Mouse (Mus musculus) kidney, adult 2 months (tissue): ENCODE results near the gene Fam53b. TPM values are rescaled to one million over a fixed set of nuclear protein-coding genes. Genes with fewer than 3 reads are reported as not detected.

Experiments used
- DNase-seq: peaks from one replicate; pipeline ENCODE4 v3.0.0; 2021
- H3K27ac ChIP-seq: fragments of 200-500 bp; 2 replicates; pipeline ENCODE4 v1.5.1; 2012; ENCODE audit warnings: low read depth, low read length, control low read depth, inconsistent platforms; ENCODE audit not compliant: insufficient read depth
- H3K27me3 ChIP-seq: fragments of 200-500 bp; replicated peaks from 2 replicates; pipeline ENCODE4 v1.6.1; 2012; ENCODE audit warnings: mild to moderate bottlenecking, moderate library complexity, low read length, inconsistent platforms; ENCODE audit not compliant: control insufficient read depth, insufficient read depth
- H3K36me3 ChIP-seq: fragments of 200-500 bp; 2 replicates; pipeline ENCODE4 v1.6.1; 2012; ENCODE audit warnings: mild to moderate bottlenecking, moderate library complexity, low read length, inconsistent platforms; ENCODE audit not compliant: control insufficient read depth, insufficient read depth
- H3K4me1 ChIP-seq: fragments of 200-500 bp; 2 replicates; pipeline ENCODE4 v1.6.1; 2011; ENCODE audit warnings: low read length; ENCODE audit not compliant: control insufficient read depth, insufficient read depth
- H3K4me3 ChIP-seq: fragments of 200-500 bp; 2 replicates; pipeline ENCODE4 v1.5.1; 2011; ENCODE audit warnings: mild to moderate bottlenecking, low read depth, low read length, control low read depth; ENCODE audit not compliant: insufficient read depth
- CTCF ChIP-seq: fragments of 200-500 bp; conservative IDR thresholded peaks from 2 replicates; pipeline ENCODE4 v1.5.1; 2011; ENCODE audit warnings: low read depth, mild to moderate bottlenecking, control low read depth, low read length, moderate library complexity, mixed read lengths; ENCODE audit not compliant: insufficient read depth, insufficient read length
- POLR2A ChIP-seq: fragments of 200-500 bp; IDR thresholded peaks from one replicate; pipeline ENCODE4 v1.6.1; 2011; ENCODE audit warnings: low read depth, low read length, control low read depth
- WGBS: fragments of 180-500 bp; shearing (Covaris S2); methylation state at CpG from one replicate; pipeline ENCODE4 v1.1.7; 2018; 5-methylcytosine and 5-hydroxymethylcytosine counted together
- polyA plus RNA-seq: library from polyadenylated mRNA; depleted of rRNA; stranded (reverse); fragments of >200 nt; gene quantifications from 2 replicates; pipeline ENCODE4 v1.2.3, GENCODE M21; 2012

Gene Fam53b
- polyA plus RNA-seq, 1 experiment, result 29.3 TPM

DNA sequence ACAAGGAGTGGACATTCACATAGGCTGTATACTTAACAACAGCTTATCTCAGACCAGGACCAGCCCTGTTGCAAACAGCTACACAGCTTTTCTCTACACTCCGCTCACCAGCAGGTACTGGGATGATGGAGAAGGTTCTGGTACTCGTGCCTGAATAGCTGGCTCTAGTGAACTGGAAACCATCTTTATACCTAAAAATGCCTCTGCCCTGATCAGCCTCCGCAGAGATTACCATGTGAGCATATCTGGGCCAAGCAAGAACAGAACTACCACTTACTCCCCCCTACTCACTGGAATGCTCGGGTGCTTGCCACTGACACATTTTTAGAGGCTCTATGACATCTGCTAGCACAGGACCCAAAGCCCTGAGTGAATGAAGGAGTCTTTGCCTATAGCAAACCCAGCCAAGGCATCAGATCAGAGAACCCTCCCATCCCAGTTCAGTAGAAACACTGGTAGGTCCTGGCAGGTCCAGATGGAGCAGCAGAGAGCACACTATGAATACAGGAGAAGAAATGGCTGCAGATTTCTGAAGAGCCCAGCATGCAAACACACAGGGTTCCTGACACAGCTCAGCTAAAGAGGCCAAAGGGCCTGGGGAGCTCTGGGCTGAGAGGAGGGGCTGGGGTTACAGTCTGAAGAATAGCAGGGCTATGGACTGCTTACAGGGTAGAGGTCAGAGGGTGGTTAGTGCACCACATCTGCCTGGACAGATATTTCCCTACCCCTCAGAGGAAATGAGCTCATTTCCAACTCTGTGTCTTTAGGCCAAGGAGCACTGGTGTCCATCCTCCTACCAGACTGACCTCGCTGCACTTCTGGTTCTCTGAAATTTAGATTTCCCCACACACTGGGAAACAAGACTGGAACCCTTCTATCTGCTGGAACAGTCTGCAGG lies 14.3 kb downstream of the Fam53b start:
- DNase-seq, result no peak
- Histone ChIP-seq H3K27me3 (no peaks in the 10 kb centered on the region), H3K27ac (peak overlapping the region; percentile 82), H3K36me3 (no peaks in the 10 kb centered on the region), H3K4me1 (peaks cover 50% of the 10 kb centered on the region), H3K4me3 (no peak overlapping the region)
- 76% methylated on average over 5 of the region's 5 CpGs for WGBS
- TF ChIP-seq CTCF (no peak), POLR2A (no peak)

- no peak overlapping the region for H3K27ac ChIP-seq
- H3K4me1 ChIP-seq, result peaks cover 21% of the 10 kb centered on the region
- H3K36me3 ChIP-seq, result no peaks in the 10 kb centered on the region
- TF ChIP-seq CTCF (no peak), POLR2A (no peak)
- H3K4me3 ChIP-seq, result no peak overlapping the region
- H3K27me3 ChIP-seq, result no peaks in the 10 kb centered on the region
- 79% methylated on average over 5 of the region's 5 CpGs for WGBS
- no peak for DNase-seq
These were observed 18.5 kb downstream of the Fam53b start for GRCm38 (mm10) chr7:132795141-132795540.

- TF ChIP-seq POLR2A (no peak), CTCF (no peak)
- H3K27ac ChIP-seq, result no peak overlapping the region
- H3K27me3 ChIP-seq, result no peaks in the 10 kb centered on the region
- no peak for DNase-seq
- H3K4me3 ChIP-seq, result no peak overlapping the region
- WGBS, result 57% methylated on average over 6 of the region's 6 CpGs
- H3K4me1 ChIP-seq, result peaks cover 9% of the 10 kb centered on the region; the same call in 1 of the 2 replicates
- H3K36me3 ChIP-seq, result no peaks in the 10 kb centered on the region
These were observed 20.2 kb downstream of the Fam53b start for GRCm38 (mm10) chr7:132793467-132793866.

DNA sequence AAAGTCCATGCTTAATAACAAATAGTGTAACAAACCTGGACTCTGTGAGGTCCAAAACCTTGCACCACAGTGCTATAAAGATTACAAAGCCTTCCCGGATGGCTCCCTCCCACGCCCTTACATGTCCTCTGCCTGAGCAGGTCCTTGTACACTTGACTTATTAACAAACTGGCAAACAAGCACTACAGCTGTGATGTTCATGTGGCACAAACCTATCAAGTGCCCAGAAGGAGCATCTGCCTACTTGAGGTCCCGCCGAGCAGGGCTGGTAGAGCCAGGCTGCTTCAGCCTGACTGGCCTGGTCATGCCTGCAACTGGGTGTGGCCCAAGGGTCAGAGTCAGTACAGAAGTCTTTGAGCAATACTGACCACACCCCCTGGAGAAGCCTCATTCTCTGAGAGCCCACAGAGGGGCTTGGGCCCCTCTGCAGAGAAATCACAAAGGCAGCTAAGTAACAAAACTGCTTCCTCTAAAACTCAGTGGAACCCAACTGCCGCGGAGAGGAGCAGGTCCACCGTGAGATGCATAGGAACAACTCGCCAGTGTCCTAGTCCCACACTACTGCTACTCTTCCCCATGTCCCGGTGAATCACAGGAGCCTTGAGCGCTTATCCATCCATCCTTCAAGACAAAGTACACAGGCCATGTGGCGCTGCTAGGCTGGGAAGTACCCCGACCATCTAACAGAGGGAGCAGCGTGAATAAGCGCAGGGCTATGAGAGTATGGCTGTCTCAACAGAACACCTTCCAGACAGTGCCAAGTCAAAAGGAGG lies 23.1 kb downstream of the Fam53b start:
- TF ChIP-seq POLR2A (no peak), CTCF (no peak)
- H3K36me3 ChIP-seq, result no peaks in the 10 kb centered on the region
- WGBS, result 86% methylated on average over 14 of the region's 14 CpGs
- no peaks in the 10 kb centered on the region for H3K27me3 ChIP-seq
- DNase-seq, result no peak
- H3K27ac ChIP-seq, result no peak overlapping the region
- peaks cover 30% of the 10 kb centered on the region for H3K4me1 ChIP-seq
- H3K4me3 ChIP-seq, result no peak overlapping the region

- H3K36me3 ChIP-seq, result no peaks in the 10 kb centered on the region
- DNase-seq, result no peak
- 87% methylated on average over 13 of the region's 13 CpGs for WGBS
- no peak overlapping the region for H3K4me3 ChIP-seq
- H3K4me1 ChIP-seq, result peaks cover 33% of the 10 kb centered on the region
- no peak overlapping the region for H3K27ac ChIP-seq
- TF ChIP-seq POLR2A, result no peak
- no peak for TF ChIP-seq CTCF
- H3K27me3 ChIP-seq, result no peaks in the 10 kb centered on the region
These were observed 24.9 kb downstream of the Fam53b start for GRCm38 (mm10) chr7:132788826-132789225.

- Histone ChIP-seq H3K27me3 (no peaks in the 10 kb centered on the region), H3K4me1 (peaks cover 35% of the 10 kb centered on the region), H3K4me3 (no peak overlapping the region), H3K27ac (peak overlapping the region; percentile 10; the same call in 1 of the 2 replicates), H3K36me3 (no peaks in the 10 kb centered on the region)
- TF ChIP-seq POLR2A (no peak), CTCF (no peak)
- 78% methylated on average over 4 of the region's 4 CpGs for WGBS
- DNase-seq, result no peak
These were observed 26.0 kb downstream of the Fam53b start for GRCm38 (mm10) chr7:132787496-132788190.
